Mouse (Mus musculus) Muller cell, postnatal 12 days (primary cell): ENCODE measurements around the gene Arhgdib.

ENCODE experiments used
- DNase-seq: peaks from one replicate; pipeline ENCODE4 v3.0.0-alpha.2; 2015; ENCODE audit errors: inconsistent ontology term

The Arhgdib gene

GRCm38 (mm10) chr6:136920320-136921257 lies 21.1 kb downstream of the Arhgdib start:
- peak; percentile 31 for DNase-seq

- no peak for DNase-seq
Observed at GRCm38 (mm10) chr6:136917885-136918284, 23.8 kb downstream of the Arhgdib start.

- no peak for DNase-seq
Observed at GRCm38 (mm10) chr6:136915721-136916395, 25.8 kb downstream of the Arhgdib start.

- DNase-seq = no peak
Observed at GRCm38 (mm10) chr6:136914234-136914633, 27.5 kb downstream of the Arhgdib start.

- no peak for DNase-seq
Observed at GRCm38 (mm10) chr6:136913384-136914126, 28.1 kb downstream of the Arhgdib start.

- DNase-seq = no peak
Observed at GRCm38 (mm10) chr6:136912751-136913265, 28.9 kb downstream of the Arhgdib start.

GRCm38 (mm10) chr6:136910247-136910890 lies 31.3 kb downstream of the Arhgdib start:
- DNase-seq = no peak

- no peak for DNase-seq
Observed at GRCm38 (mm10) chr6:136906937-136907293, 34.8 kb downstream of the Arhgdib start.

- DNase-seq = no peak
Observed at GRCm38 (mm10) chr6:136906283-136906936, 35.3 kb downstream of the Arhgdib start.

- no peak for DNase-seq
Observed at GRCm38 (mm10) chr6:136903885-136904470, 37.7 kb downstream of the Arhgdib start.

- DNase-seq = no peak
Observed at GRCm38 (mm10) chr6:136902527-136902926, 39.2 kb downstream of the Arhgdib start.

GRCm38 (mm10) chr6:136901010-136901409 lies 40.7 kb downstream of the Arhgdib start:
- DNase-seq = no peak

GRCm38 (mm10) chr6:136900369-136901009 lies 41.2 kb downstream of the Arhgdib start:
- DNase-seq = peak; percentile 10

- DNase-seq = no peak
Observed at GRCm38 (mm10) chr6:136898954-136899353, 42.7 kb downstream of the Arhgdib start.

GRCm38 (mm10) chr6:136898222-136898621 lies 43.5 kb downstream of the Arhgdib start:
- no peak for DNase-seq

- DNase-seq = peak; percentile 24
Observed at GRCm38 (mm10) chr6:136897789-136898188, 43.9 kb downstream of the Arhgdib start.

- DNase-seq = no peak
Observed at GRCm38 (mm10) chr6:136894532-136895339, 47.0 kb downstream of the Arhgdib start.

GRCm38 (mm10) chr6:136892002-136892401 lies 49.7 kb downstream of the Arhgdib start:
- DNase-seq = no peak

- DNase-seq = no peak
Observed at GRCm38 (mm10) chr6:136889554-136889953, 52.1 kb downstream of the Arhgdib start.
